Mouse (Mus musculus): ENCODE measurements around the gene Crip3.

DNA sequence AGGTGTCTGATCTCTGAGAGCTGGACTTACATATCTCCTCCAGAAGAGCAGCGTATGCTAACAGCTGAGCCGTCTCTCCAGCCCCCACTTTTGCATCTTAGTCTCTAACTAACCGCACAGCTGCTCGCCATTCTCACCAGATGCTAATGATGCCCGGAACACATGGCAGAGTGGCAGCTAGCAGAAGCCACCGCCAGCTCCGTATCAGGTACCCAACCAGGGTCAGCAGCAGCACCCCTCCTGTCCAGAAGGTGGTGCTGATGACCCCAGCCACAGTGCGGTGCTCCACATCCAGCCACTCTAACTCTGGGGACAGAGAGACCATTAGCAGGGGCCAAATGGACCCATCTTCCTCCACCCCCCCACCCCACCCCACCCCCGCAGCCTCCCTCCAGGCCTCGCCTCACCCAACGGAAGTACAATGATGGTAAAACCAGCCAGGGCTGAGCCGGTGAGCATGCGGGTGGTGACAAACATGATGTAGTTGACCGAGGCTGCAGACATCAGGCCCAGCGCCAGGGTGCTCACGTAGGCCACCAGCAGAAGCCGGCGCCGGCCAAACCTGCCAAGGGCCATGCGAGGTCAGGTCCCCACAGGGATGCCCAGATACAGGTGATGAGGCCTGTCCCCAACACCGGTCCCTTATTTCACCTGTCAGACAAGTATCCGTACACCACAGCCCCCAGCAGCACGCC is 8.1 kb downstream of the Crip3 start:
- TF ChIP-seq EP300 (IDR thresholded peaks at IDR 0.05; ENCODE audit: low read depth) (no peak), CTCF (IDR thresholded peaks at IDR 0.05; ENCODE audit: low read depth) (peak; percentile 72)

Data from heart, postnatal 0 days (tissue).